Mouse (Mus musculus) midbrain, embryonic 13.5 days (tissue): ENCODE results near the gene Pds5b. TPM values are rescaled to one million over a fixed set of nuclear protein-coding genes. Genes with fewer than 3 reads are reported as not detected.
"Not testable (repeated sequence)": the region's sequence is repeated elsewhere in the genome, so short reads cannot be mapped to it uniquely, and the experiment has no call there.

Experiments used
- ATAC-seq: fragments of 200-750 bp; cut with Nextera tagmentation; 2 replicates; pipeline ENCODE4 v1.8.0; 2017; ENCODE audit warnings: mild to moderate bottlenecking, moderate TSS enrichment, moderate library complexity
- H3K27ac ChIP-seq: fragments of 300-500 bp; sonication (generic); 2 replicates; pipeline ENCODE4 v1.5.1; 2015; ENCODE audit warnings: inconsistent platforms, mild to moderate bottlenecking, moderate library complexity
- H3K27me3 ChIP-seq: fragments of 300-500 bp; sonication (generic); 2 replicates; pipeline ENCODE4 v1.6.1; 2015; ENCODE audit warnings: mild to moderate bottlenecking, inconsistent platforms
- H3K36me3 ChIP-seq: fragments of 300-500 bp; sonication (generic); 2 replicates; pipeline ENCODE4 v1.6.1; 2015; ENCODE audit warnings: mild to moderate bottlenecking, inconsistent platforms
- H3K4me1 ChIP-seq: fragments of 300-500 bp; sonication (generic); replicated peaks from 2 replicates; pipeline ENCODE4 v1.6.1; 2015; ENCODE audit warnings: inconsistent platforms
- H3K4me2 ChIP-seq: fragments of 300-500 bp; sonication (generic); replicated peaks from 2 replicates; pipeline ENCODE4 v1.6.1; 2015; ENCODE audit warnings: moderate library complexity, mild to moderate bottlenecking, inconsistent platforms
- H3K4me3 ChIP-seq: fragments of 300-500 bp; sonication (generic); replicated peaks from 2 replicates; pipeline ENCODE4 v1.5.1; 2015; ENCODE audit warnings: mild to moderate bottlenecking, inconsistent platforms
- H3K9ac ChIP-seq: fragments of 300-500 bp; sonication (generic); replicated peaks from 2 replicates; pipeline ENCODE4 v1.6.1; 2015; ENCODE audit warnings: mild to moderate bottlenecking, inconsistent platforms
- H3K9me3 ChIP-seq: fragments of 300-500 bp; sonication (generic); 2 replicates; pipeline ENCODE4 v1.6.1; 2016; ENCODE audit warnings: mild to moderate bottlenecking, inconsistent platforms
- WGBS: fragments of 180-500 bp; shearing (Covaris S2); methylation state at CpG from one replicate; pipeline ENCODE4 v1.1.7; 2015; 5-methylcytosine and 5-hydroxymethylcytosine counted together
- polyA plus RNA-seq: library from polyadenylated mRNA; unstranded; fragments of >200 nt; fragmentation: Nextera tagmentation; extraction: Ambion mirVana; gene quantifications from 2 replicates; pipeline ENCODE4 v1.2.1, GENCODE M21; 2015

The Pds5b gene
- polyA plus RNA-seq, 1 experiment from 2014 or later, result 34.1 TPM

- Histone ChIP-seq H3K9me3 (no peaks in the 10 kb centered on the region), H3K9ac (peak overlapping the region; percentile 93), H3K4me3 (peak overlapping the region; percentile 98), H3K27me3 (no peaks in the 10 kb centered on the region), H3K4me2 (peak overlapping the region; percentile 81), H3K36me3 (peaks cover 20% of the 10 kb centered on the region), H3K27ac (peak overlapping the region; percentile 92), H3K4me1 (peaks cover 32% of the 10 kb centered on the region)
- under 1% methylated on average over 51 of the region's 52 CpGs for WGBS
- peak; percentile 100 for ATAC-seq
Observed at GRCm38 (mm10) chr5:150665132-150665954, 8.2 kb upstream of the Pds5b start.

GRCm38 (mm10) chr5:150666133-150666739 is 7.3 kb upstream of the Pds5b start, which contains the start of gene N4bp2l2:
Gene N4bp2l2, minus strand, starts transcription at chr5:150666183.
- peak within 1 kb of the TSS; percentile 93 for H3K9ac ChIP-seq
- 89% methylated on average over 9 of the region's 9 CpGs for WGBS
- peak within 1 kb of the TSS; percentile 81 for H3K4me2 ChIP-seq
- not testable (repeated sequence) for ATAC-seq, H3K27me3 ChIP-seq, H3K9me3 ChIP-seq
- peak within 1 kb of the TSS; percentile 92 for H3K27ac ChIP-seq
- peaks cover 23% of the 10 kb centered on the region for H3K4me1 ChIP-seq
- H3K36me3 ChIP-seq, result peaks cover 14% of the 10 kb centered on the region
- H3K4me3 ChIP-seq, result peak within 1 kb of the TSS; percentile 98

- peaks cover 8% of the 10 kb centered on the region for H3K4me1 ChIP-seq
- H3K9ac ChIP-seq, result no peak overlapping the region
- no peak overlapping the region for H3K27ac ChIP-seq
- no peak overlapping the region for H3K4me3 ChIP-seq
- no peaks in the 10 kb centered on the region for H3K36me3 ChIP-seq
- WGBS, result 64% methylated on average over 4 of the region's 4 CpGs
- H3K27me3 ChIP-seq, result no peaks in the 10 kb centered on the region
- H3K9me3 ChIP-seq, result no peaks in the 10 kb centered on the region
- ATAC-seq, result no peak
- H3K4me2 ChIP-seq, result no peak overlapping the region
Observed at GRCm38 (mm10) chr5:150668731-150669130, 4.8 kb upstream of the Pds5b start.

- no peak for ATAC-seq
- 91% methylated on average over 7 of the region's 7 CpGs for WGBS
- Histone ChIP-seq H3K27me3 (no peaks in the 10 kb centered on the region), H3K4me1 (peaks cover 21% of the 10 kb centered on the region), H3K9ac (no peak overlapping the region), H3K4me2 (no peak overlapping the region), H3K4me3 (no peak overlapping the region), H3K9me3 (no peaks in the 10 kb centered on the region), H3K36me3 (no peaks in the 10 kb centered on the region), H3K27ac (no peak overlapping the region)
Observed at GRCm38 (mm10) chr5:150672343-150672742, 1.2 kb upstream of the Pds5b start.

GRCm38 (mm10) chr5:150673880-150674621 is 512 bp downstream of the Pds5b start:
- peaks cover 21% of the 10 kb centered on the region for H3K4me1 ChIP-seq
- peak overlapping the region; percentile 87 for H3K4me3 ChIP-seq
- peak; percentile 64 for ATAC-seq
- H3K27ac ChIP-seq, result peak overlapping the region; percentile 98
- H3K9ac ChIP-seq, result peak overlapping the region; percentile 95
- no peaks in the 10 kb centered on the region for H3K36me3 ChIP-seq
- 1% methylated on average over 76 of the region's 91 CpGs for WGBS
- H3K9me3 ChIP-seq, result no peaks in the 10 kb centered on the region
- H3K4me2 ChIP-seq, result peak overlapping the region; percentile 61
- no peaks in the 10 kb centered on the region for H3K27me3 ChIP-seq

GRCm38 (mm10) chr5:150674866-150675265 is 1.3 kb downstream of the Pds5b start:
- Histone ChIP-seq H3K9me3 (no peaks in the 10 kb centered on the region), H3K9ac (peak overlapping the region; percentile 95; the same call in 1 of the 2 replicates), H3K27ac (no peak overlapping the region), H3K27me3 (no peaks in the 10 kb centered on the region), H3K4me2 (peak overlapping the region; percentile 61), H3K36me3 (no peaks in the 10 kb centered on the region), H3K4me3 (peak overlapping the region; percentile 87), H3K4me1 (peaks cover 21% of the 10 kb centered on the region)
- no peak for ATAC-seq
- 54% methylated on average over 6 of the region's 6 CpGs for WGBS

- H3K27me3 ChIP-seq, ATAC-seq, H3K9me3 ChIP-seq, H3K27ac ChIP-seq, H3K4me3 ChIP-seq, H3K9ac ChIP-seq, H3K4me2 ChIP-seq, H3K36me3 ChIP-seq, H3K4me1 ChIP-seq: not testable (repeated sequence)
- over 99% methylated on average over 6 of the region's 6 CpGs for WGBS
Observed at GRCm38 (mm10) chr5:150682862-150683261, 9.3 kb downstream of the Pds5b start.

GRCm38 (mm10) chr5:150690685-150691084 is 17.1 kb downstream of the Pds5b start:
- ATAC-seq, result no peak
- Histone ChIP-seq H3K4me3 (no peak overlapping the region), H3K9ac (no peak overlapping the region), H3K4me2 (no peak overlapping the region), H3K27me3 (no peaks in the 10 kb centered on the region), H3K36me3 (peaks cover 13% of the 10 kb centered on the region), H3K4me1 (peaks cover 4% of the 10 kb centered on the region; the same call in 1 of the 2 replicates), H3K9me3 (no peaks in the 10 kb centered on the region), H3K27ac (no peak overlapping the region)

- Histone ChIP-seq H3K9me3 (no peaks in the 10 kb centered on the region), H3K27ac (no peak overlapping the region), H3K36me3 (peaks cover 26% of the 10 kb centered on the region), H3K4me2 (no peak overlapping the region), H3K27me3 (no peaks in the 10 kb centered on the region), H3K9ac (no peak overlapping the region), H3K4me1 (peaks cover 4% of the 10 kb centered on the region; the same call in 1 of the 2 replicates), H3K4me3 (no peak overlapping the region)
- no peak for ATAC-seq
- WGBS, result 91% methylated on average over 2 of the region's 2 CpGs
Observed at GRCm38 (mm10) chr5:150693277-150693676, 19.7 kb downstream of the Pds5b start.

- Histone ChIP-seq H3K9ac (no peak overlapping the region), H3K27ac (no peak overlapping the region), H3K36me3 (peaks cover 7% of the 10 kb centered on the region), H3K4me1 (no peaks in the 10 kb centered on the region), H3K27me3 (no peaks in the 10 kb centered on the region), H3K4me2 (no peak overlapping the region), H3K4me3 (no peak overlapping the region), H3K9me3 (no peaks in the 10 kb centered on the region)
- 71% methylated on average over 2 of the region's 2 CpGs for WGBS
- no peak for ATAC-seq
Observed at GRCm38 (mm10) chr5:150702714-150703113, 29.2 kb downstream of the Pds5b start.

- H3K4me2 ChIP-seq, H3K9ac ChIP-seq, ATAC-seq, H3K4me1 ChIP-seq, H3K4me3 ChIP-seq, H3K36me3 ChIP-seq, H3K27me3 ChIP-seq, H3K27ac ChIP-seq, H3K9me3 ChIP-seq: not testable (repeated sequence)
- WGBS, result 95% methylated on average over 1 of the region's 1 CpGs
Observed at GRCm38 (mm10) chr5:150706651-150707050, 33.1 kb downstream of the Pds5b start.

- not testable (repeated sequence) for H3K4me3 ChIP-seq, H3K9ac ChIP-seq, H3K27ac ChIP-seq, H3K27me3 ChIP-seq, H3K9me3 ChIP-seq, H3K4me2 ChIP-seq, ATAC-seq, H3K4me1 ChIP-seq, H3K36me3 ChIP-seq
- 94% methylated on average over 3 of the region's 3 CpGs for WGBS
Observed at GRCm38 (mm10) chr5:150707181-150707580, 33.6 kb downstream of the Pds5b start.
